Mouse (Mus musculus): ENCODE data around the gene Slfn2. TPM values are rescaled to one million over a fixed set of nuclear protein-coding genes. Genes with fewer than 3 reads are reported as not detected.

Slfn2 gene
- polyA plus RNA-seq, 1 experiment from 2014 or later = 5.4 TPM

DNA sequence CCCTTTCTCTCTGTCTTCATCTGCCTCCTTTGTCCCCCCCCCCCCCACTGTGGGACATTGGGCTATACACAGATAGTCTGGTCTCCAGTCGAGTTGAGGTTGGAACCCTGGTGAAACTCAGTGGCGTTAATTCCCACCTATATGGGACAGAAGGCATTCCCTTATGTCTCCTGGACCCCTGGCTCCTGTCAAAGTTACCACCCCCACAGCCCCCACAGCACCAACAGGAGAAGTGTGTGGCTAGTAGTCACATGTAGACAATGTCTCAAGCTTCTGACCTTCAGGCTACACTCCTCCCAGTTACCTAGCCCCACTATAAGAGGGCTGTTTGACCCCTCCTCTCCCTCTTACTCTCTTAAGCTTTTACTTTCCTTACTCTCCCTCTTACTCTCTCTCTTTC lies 19.2 kb downstream of the Slfn2 start:
- H3K4me3 ChIP-seq (ENCODE audit: low read depth, low read length) = no peak overlapping the region
- 89% methylated on average over 2 of the region's 2 CpGs for WGBS
- DNase-seq (ENCODE audit: low spot score) = no peak
- H3K27ac ChIP-seq (ENCODE audit: low read depth) = no peak overlapping the region
- ATAC-seq (replicated peaks; ENCODE audit: low FRiP score, low TSS enrichment, low read depth) = no peak
- H3K4me1 ChIP-seq (replicated peaks; ENCODE audit: control insufficient read depth, insufficient read depth, low read length) = no peaks in the 10 kb centered on the region
- no peak overlapping the region for H3K9ac ChIP-seq (ENCODE audit: low read length)
- no peak overlapping the region for H3K4me2 ChIP-seq (ENCODE audit: low read length)
- H3K9me3 ChIP-seq (ENCODE audit: control insufficient read depth, low read length) = no peaks in the 10 kb centered on the region
- H3K36me3 ChIP-seq (ENCODE audit: control insufficient read depth, insufficient read depth, low read length) = no peaks in the 10 kb centered on the region
- no peaks in the 10 kb centered on the region for H3K27me3 ChIP-seq (replicated peaks; ENCODE audit: control insufficient read depth, insufficient read depth, low read length)

- Histone ChIP-seq H3K27ac (ENCODE audit: low read depth) (no peak overlapping the region), H3K9ac (ENCODE audit: low read length) (no peak overlapping the region), H3K9me3 (ENCODE audit: control insufficient read depth, low read length) (no peaks in the 10 kb centered on the region), H3K27me3 (replicated peaks; ENCODE audit: control insufficient read depth, insufficient read depth, low read length) (no peaks in the 10 kb centered on the region), H3K4me1 (replicated peaks; ENCODE audit: control insufficient read depth, insufficient read depth, low read length) (no peaks in the 10 kb centered on the region), H3K36me3 (ENCODE audit: control insufficient read depth, insufficient read depth, low read length) (no peaks in the 10 kb centered on the region), H3K4me2 (ENCODE audit: low read length) (no peak overlapping the region), H3K4me3 (ENCODE audit: low read depth, low read length) (no peak overlapping the region)
- 89% methylated on average over 10 of the region's 10 CpGs for WGBS
- ATAC-seq (replicated peaks; ENCODE audit: low FRiP score, low TSS enrichment, low read depth) (no peak), DNase-seq (ENCODE audit: low spot score) (no peak)
These were observed 19.8 kb downstream of the Slfn2 start for GRCm38 (mm10) chr11:83084761-83085160.

- Histone ChIP-seq H3K4me2 (ENCODE audit: low read length) (no peak overlapping the region), H3K4me1 (replicated peaks; ENCODE audit: control insufficient read depth, insufficient read depth, low read length) (no peaks in the 10 kb centered on the region), H3K27me3 (replicated peaks; ENCODE audit: control insufficient read depth, insufficient read depth, low read length) (no peaks in the 10 kb centered on the region), H3K27ac (ENCODE audit: low read depth) (no peak overlapping the region), H3K9me3 (ENCODE audit: control insufficient read depth, low read length) (no peaks in the 10 kb centered on the region), H3K9ac (ENCODE audit: low read length) (no peak overlapping the region), H3K36me3 (ENCODE audit: control insufficient read depth, insufficient read depth, low read length) (no peaks in the 10 kb centered on the region), H3K4me3 (ENCODE audit: low read depth, low read length) (no peak overlapping the region)
- DNase-seq (ENCODE audit: low spot score) (no peak), ATAC-seq (replicated peaks; ENCODE audit: low FRiP score, low TSS enrichment, low read depth) (no peak)
- WGBS = 46% methylated on average over 2 of the region's 2 CpGs
These were observed 50.2 kb downstream of the Slfn2 start for GRCm38 (mm10) chr11:83115138-83115537.

GRCm38 (mm10) chr11:83116597-83117227 lies 51.8 kb downstream of the Slfn2 start, which contains the start of gene Slfn1:
Slfn1 (plus strand) TSS chr11:83116849.
- Histone ChIP-seq H3K4me1 (replicated peaks; ENCODE audit: control insufficient read depth, insufficient read depth, low read length) (no peaks in the 10 kb centered on the region), H3K4me2 (ENCODE audit: low read length) (no peak within 1 kb of the TSS), H3K9ac (ENCODE audit: low read length) (no peak within 1 kb of the TSS), H3K36me3 (ENCODE audit: control insufficient read depth, insufficient read depth, low read length) (no peaks in the 10 kb centered on the region), H3K27me3 (replicated peaks; ENCODE audit: control insufficient read depth, insufficient read depth, low read length) (no peaks in the 10 kb centered on the region), H3K4me3 (ENCODE audit: low read depth, low read length) (no peak within 1 kb of the TSS), H3K27ac (ENCODE audit: low read depth) (no peak within 1 kb of the TSS), H3K9me3 (ENCODE audit: control insufficient read depth, low read length) (no peaks in the 10 kb centered on the region)
- 84% methylated on average over 13 of the region's 13 CpGs for WGBS
- ATAC-seq (replicated peaks; ENCODE audit: low FRiP score, low TSS enrichment, low read depth) (no peak), DNase-seq (ENCODE audit: low spot score) (no peak)

GRCm38 (mm10) chr11:83118056-83118455 lies 53.1 kb downstream of the Slfn2 start:
- no peak for DNase-seq (ENCODE audit: low spot score)

More at GRCm38 (mm10) chr11:83118056-83118455, 53.1 kb downstream of the Slfn2 start:
- Histone ChIP-seq H3K27ac (ENCODE audit: low read depth) (no peak overlapping the region), H3K4me1 (replicated peaks; ENCODE audit: control insufficient read depth, insufficient read depth, low read length) (no peaks in the 10 kb centered on the region), H3K9ac (ENCODE audit: low read length) (no peak overlapping the region), H3K36me3 (ENCODE audit: control insufficient read depth, insufficient read depth, low read length) (no peaks in the 10 kb centered on the region), H3K4me3 (ENCODE audit: low read depth, low read length) (no peak overlapping the region), H3K9me3 (ENCODE audit: control insufficient read depth, low read length) (no peaks in the 10 kb centered on the region), H3K4me2 (ENCODE audit: low read length) (no peak overlapping the region), H3K27me3 (replicated peaks; ENCODE audit: control insufficient read depth, insufficient read depth, low read length) (no peaks in the 10 kb centered on the region)
- 39% methylated on average over 3 of the region's 3 CpGs for WGBS
- no peak for ATAC-seq (replicated peaks; ENCODE audit: low FRiP score, low TSS enrichment, low read depth)

Small RNAs within 50 kb of the gene (microRNA-seq; reads per million reads assigned to microRNA genes)
- gene Gm27598 = not detected

Other genes with a start within 250 kb of the Slfn2 start
- gene Rffl, start 193.9 kb upstream of the Slfn2 start, polyA plus RNA-seq (2014; fragmentation: Nextera tagmentation; extraction: Ambion mirVana) = 12.1 and 13.5 TPM in 2 replicates
- gene Rad51d, start 174.5 kb upstream of the Slfn2 start, polyA plus RNA-seq (2014; fragmentation: Nextera tagmentation; extraction: Ambion mirVana) = 14.7 and 15.4 TPM in 2 replicates
- gene Fndc8, start 173.0 kb upstream of the Slfn2 start, polyA plus RNA-seq (2014; fragmentation: Nextera tagmentation; extraction: Ambion mirVana) = 0.11 and 0.22 TPM in 2 replicates
- gene Nle1, start 156.7 kb upstream of the Slfn2 start, polyA plus RNA-seq (2014; fragmentation: Nextera tagmentation; extraction: Ambion mirVana) = 40.3 and 42.5 TPM in 2 replicates
- 1.6 TPM in 2 replicates for gene Unc45b, start 154.6 kb upstream of the Slfn2 start, polyA plus RNA-seq (2014; fragmentation: Nextera tagmentation; extraction: Ambion mirVana)
- gene Slfn5, start 113.8 kb upstream of the Slfn2 start, polyA plus RNA-seq (2014; fragmentation: Nextera tagmentation; extraction: Ambion mirVana) = 1.3 and 1.6 TPM in 2 replicates
- 16.9 and 19.5 TPM in 2 replicates for gene Slfn9, start 73.3 kb upstream of the Slfn2 start, polyA plus RNA-seq (2014; fragmentation: Nextera tagmentation; extraction: Ambion mirVana)
- 0.43 and 0.51 TPM in 2 replicates for gene Slfn8, start 44.3 kb upstream of the Slfn2 start, polyA plus RNA-seq (2014; fragmentation: Nextera tagmentation; extraction: Ambion mirVana)
- gene Slfn1, start 51.7 kb downstream of the Slfn2 start, polyA plus RNA-seq (2014; fragmentation: Nextera tagmentation; extraction: Ambion mirVana) = not detected in 2 replicates
- gene Slfn4, start 110.1 kb downstream of the Slfn2 start, polyA plus RNA-seq (2014; fragmentation: Nextera tagmentation; extraction: Ambion mirVana) = 0.09 and 0.27 TPM in 2 replicates
- gene Slfn3, start 126.2 kb downstream of the Slfn2 start, polyA plus RNA-seq (2014; fragmentation: Nextera tagmentation; extraction: Ambion mirVana) = 0.85 and 0.89 TPM in 2 replicates
- gene Slfn14, start 221.6 kb downstream of the Slfn2 start, polyA plus RNA-seq (2014; fragmentation: Nextera tagmentation; extraction: Ambion mirVana) = 0.08 and 0.14 TPM in 2 replicates
- 65.1 and 68.2 TPM in 2 replicates for gene Ap2b1, start 233.9 kb downstream of the Slfn2 start, polyA plus RNA-seq (2014; fragmentation: Nextera tagmentation; extraction: Ambion mirVana)
- gene Pex12, start 237.5 kb downstream of the Slfn2 start, polyA plus RNA-seq (2014; fragmentation: Nextera tagmentation; extraction: Ambion mirVana) = 15.5 and 17.3 TPM in 2 replicates